ENCODE assay signal across 9 mouse cellular contexts in the genomic region with DNA sequence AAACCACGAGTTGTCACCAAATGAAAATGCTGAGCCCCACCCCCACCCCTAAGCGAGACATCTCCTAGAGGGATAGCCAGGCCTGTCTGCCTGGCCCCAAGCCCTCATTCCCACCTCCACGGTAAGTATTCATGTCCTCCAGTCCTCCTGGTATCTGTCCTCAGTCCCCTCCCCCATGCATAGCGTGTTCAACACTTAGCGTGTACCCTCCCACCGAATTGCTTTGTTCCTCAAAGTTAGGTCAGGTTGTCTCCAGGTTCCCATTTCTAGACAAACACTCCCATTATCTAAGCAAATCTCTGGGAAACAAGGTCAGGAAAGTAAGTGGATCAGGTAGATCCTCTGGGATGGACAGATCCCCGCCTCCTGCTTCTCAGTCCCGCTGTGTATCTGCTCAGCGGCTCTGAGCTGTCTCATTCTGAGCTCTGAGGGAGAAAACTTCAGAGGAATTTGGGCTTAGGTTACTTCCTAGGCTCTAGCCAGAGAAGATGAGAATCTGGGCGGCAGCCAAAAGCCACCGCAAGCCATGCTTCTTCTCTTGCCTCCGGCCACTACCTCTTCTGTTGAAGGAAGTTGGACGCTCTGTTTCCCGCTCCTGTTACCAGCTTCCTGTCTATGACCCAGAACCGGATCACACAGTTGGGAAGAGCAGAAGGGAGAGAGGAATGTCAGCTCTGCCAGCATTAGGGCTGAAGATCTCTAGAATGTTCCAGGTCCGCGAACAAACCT. TPM values are rescaled to one million over a fixed set of nuclear protein-coding genes. Genes with fewer than 3 reads are reported as not detected.
DNase-seq lines count a peak whose midpoint lies in the region; ATAC-seq lines count a peak whose summit lies in the region.
"Had no signal": no experiment of that assay in that cellular context is flagged by ENCODE, and none has a peak within 500 bp of the region (broad histone marks: within the 10 kb centered on the region; RNA-seq: fewer than 3 reads in every experiment).

No protein-coding gene starts in this region.

- peak; percentile 71 for ATAC-seq in common myeloid progenitor, adult 5-6 weeks (replicated peaks; ENCODE audit: low read depth, poor library complexity, severe bottlenecking)
- ATAC-seq in megakaryocyte-erythroid progenitor cell, adult 5-6 weeks (replicated peaks; ENCODE audit: low FRiP score, low TSS enrichment, poor library complexity, severe bottlenecking), result 0 out of 2 replicates have a peak, but pooled peaks have one; percentile 27
- ATAC-seq in inflammation-experienced regulatory T-cells, adult 6 months, result no peak
- ATAC-seq in activated CD4-positive, CD25-positive, alpha-beta regulatory T cell, adult 4 months, result no peak

- DNase-seq in adrenal gland, adult 2 months, result peak; percentile 25
- no peak for DNase-seq in adrenal gland, adult 8-10 months
- peak; percentile 57 for DNase-seq in layer of hippocampus, adult 9-11 months
- no peak for DNase-seq in layer of hippocampus, postnatal 14 days (ENCODE audit: low spot score in 2 of 2)
- DNase-seq: thymus, adult 2 months had no signal

RNA-seq across cellular contexts. Expression of gene Galm, which starts 11.3 kb away (rescaled TPM):
- total RNA-seq in adrenal gland, adult 2 months (2021), result 10 to 100 TPM; 16.7 to 21.2 TPM
- polyA plus RNA-seq in adrenal gland, adult 2 months (2012; rRNA removed), result 5.4 and 5.5 TPM in 2 replicates
- total RNA-seq in adrenal gland, adult 8-10 months (2022), result 10 to 100 TPM; 12.7 to 18.1 (median 14.4) TPM
- 1 to 10 TPM; 4.0 to 5.0 TPM for total RNA-seq in layer of hippocampus, postnatal 14 days (2021)
- total RNA-seq in common myeloid progenitor, adult 5-6 weeks (2017), result 2.3 and 3.1 TPM in 2 replicates
- total RNA-seq in megakaryocyte-erythroid progenitor cell, adult 5-6 weeks (2014; fragmentation: Nextera tagmentation), result 2.3 and 3.9 TPM in 2 replicates
- total RNA-seq in megakaryocyte-erythroid progenitor cell, adult 5-6 weeks (2017), result 3.0 and 4.2 TPM in 2 replicates
- polyA plus RNA-seq in inflammation-experienced regulatory T-cells, adult 6 months (2017; shearing (Covaris generic)), result 10 to 100 TPM; 36.2 to 50.6 (median 42.1) TPM
- 10 to 100 TPM; 33.3 to 40.7 TPM for polyA plus RNA-seq in activated CD4-positive, CD25-positive, alpha-beta regulatory T cell, adult 4 months (2017; shearing (Covaris generic))

Comparison
In these comparisons a context has a peak if more than half of its experiments do, and no peak if none do; other contexts are left out.
1. DNase-seq: peak in adrenal gland, adult 2 months (single experiment) and layer of hippocampus, adult 9-11 months (single experiment); none in adrenal gland, adult 8-10 months (single experiment) and layer of hippocampus, postnatal 14 days (0 of 2).
2. ATAC-seq: peak in common myeloid progenitor, adult 5-6 weeks (single experiment) and megakaryocyte-erythroid progenitor cell, adult 5-6 weeks (single experiment); none in inflammation-experienced regulatory T-cells, adult 6 months (single experiment) and activated CD4-positive, CD25-positive, alpha-beta regulatory T cell, adult 4 months (single experiment).